Mouse (Mus musculus): ENCODE results near the gene Gm20903. TPM values are rescaled to one million over a fixed set of nuclear protein-coding genes. Genes with fewer than 3 reads are reported as not detected.
"Not testable (repeated sequence)": the region's sequence is repeated elsewhere in the genome, so short reads cannot be mapped to it uniquely, and the experiment has no call there.

Gm20903 gene
- polyA plus RNA-seq (2015; fragmentation: Nextera tagmentation; extraction: Ambion mirVana): not detected in 2 replicates

DNA sequence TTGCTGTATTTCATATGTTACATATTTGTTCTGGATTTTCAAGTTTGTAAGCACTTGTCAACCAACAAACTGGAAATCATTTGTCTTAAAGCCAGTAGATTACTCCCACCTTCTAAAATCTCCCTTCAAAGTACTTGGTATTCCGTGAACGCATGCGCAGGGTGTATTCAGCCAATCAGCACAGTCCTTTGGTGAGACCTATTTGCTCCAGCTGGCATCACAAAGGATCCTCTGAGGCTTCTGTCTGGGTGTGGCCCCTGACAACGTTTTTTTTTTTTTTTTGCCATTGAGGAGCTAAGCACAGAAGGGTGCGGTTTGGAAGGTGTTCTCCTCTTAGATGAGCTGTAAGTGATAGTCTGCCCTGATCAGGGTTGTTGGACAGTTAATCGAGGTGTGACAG, at the start of gene Gm20903:
Gm20903 (plus strand) TSS at position 301 of the 400 bp plus-strand sequence.
- H3K4me1 ChIP-seq (replicated peaks); H3K9ac ChIP-seq; H3K4me3 ChIP-seq; H3K4me2 ChIP-seq; H3K36me3 ChIP-seq; H3K27me3 ChIP-seq; ATAC-seq (replicated peaks; ENCODE audit: insufficient number of reproducible peaks, insufficient read depth, low FRiP score, low read depth); H3K27ac ChIP-seq; H3K9me3 ChIP-seq (replicated peaks): not testable (repeated sequence)
- no CpG with 5 or more reads among the region's 6 CpGs for WGBS

Data from heart, embryonic 15.5 days (tissue).